Mouse (Mus musculus) layer of hippocampus, postnatal 36 days (tissue): ENCODE measurements around the gene Mrps14. TPM values are rescaled to one million over a fixed set of nuclear protein-coding genes. Genes with fewer than 3 reads are reported as not detected.

Experiments used
- DNase-seq, 2 experiments: peaks; one replicate each; pipeline ENCODE4 v3.0.0; 2022
- total RNA-seq, 2 experiments: library from RNA; stranded (reverse); gene quantifications; 2 replicates each; pipeline ENCODE4 v1.2.3; 2021

Mrps14 gene
- total RNA-seq, 2 experiments from 2014 or later, result 62.8 to 76.7 TPM

DNA sequence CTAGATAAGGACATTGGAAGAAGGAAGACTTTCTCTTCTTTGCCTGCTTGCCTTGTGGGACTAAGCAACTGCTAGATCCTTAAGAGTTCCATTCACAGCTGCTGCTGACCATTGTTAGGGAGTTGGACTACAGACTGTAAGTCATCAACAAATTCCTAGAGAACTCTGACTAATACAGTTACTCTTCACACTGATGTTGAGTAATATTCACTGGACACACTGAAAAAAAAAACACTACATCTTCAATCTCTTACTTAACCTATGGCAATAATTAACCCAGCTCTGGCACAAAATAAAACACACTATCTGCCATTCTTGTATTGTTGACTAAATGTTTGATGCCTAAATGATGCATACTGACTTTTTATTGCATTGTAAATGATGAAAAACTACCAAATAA is 32.8 kb downstream of the Mrps14 start:
- DNase-seq, result no peak

- no peak for DNase-seq
Observed at GRCm38 (mm10) chr1:160231013-160231412, 36.0 kb downstream of the Mrps14 start.

GRCm38 (mm10) chr1:160232113-160232512 is 37.1 kb downstream of the Mrps14 start:
- DNase-seq, result no peak

DNA sequence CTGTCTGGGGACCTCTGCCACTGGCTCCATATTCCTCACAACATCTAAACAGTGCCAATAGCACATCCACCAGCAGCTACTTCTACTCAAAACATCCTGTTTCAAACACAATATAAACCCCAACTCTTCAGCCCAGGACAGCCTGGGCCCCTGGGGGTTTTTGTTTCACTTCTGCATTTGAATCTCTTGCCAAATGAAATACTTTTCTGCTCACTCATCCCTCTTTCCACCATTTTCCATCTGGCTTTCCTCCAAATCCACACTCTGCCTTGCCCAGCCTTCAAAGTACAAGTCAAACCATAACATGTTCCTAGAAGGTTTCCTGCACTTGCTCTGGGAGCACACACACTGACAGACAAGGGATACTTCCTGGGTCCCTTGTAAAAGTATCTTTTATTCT is 38.9 kb downstream of the Mrps14 start:
- no peak for DNase-seq

GRCm38 (mm10) chr1:160237981-160238380 is 43.0 kb downstream of the Mrps14 start:
- no peak for DNase-seq

- DNase-seq, result no peak
Observed at GRCm38 (mm10) chr1:160238852-160239443, 43.9 kb downstream of the Mrps14 start.

GRCm38 (mm10) chr1:160240091-160240490 is 45.1 kb downstream of the Mrps14 start:
- no peak for DNase-seq

DNA sequence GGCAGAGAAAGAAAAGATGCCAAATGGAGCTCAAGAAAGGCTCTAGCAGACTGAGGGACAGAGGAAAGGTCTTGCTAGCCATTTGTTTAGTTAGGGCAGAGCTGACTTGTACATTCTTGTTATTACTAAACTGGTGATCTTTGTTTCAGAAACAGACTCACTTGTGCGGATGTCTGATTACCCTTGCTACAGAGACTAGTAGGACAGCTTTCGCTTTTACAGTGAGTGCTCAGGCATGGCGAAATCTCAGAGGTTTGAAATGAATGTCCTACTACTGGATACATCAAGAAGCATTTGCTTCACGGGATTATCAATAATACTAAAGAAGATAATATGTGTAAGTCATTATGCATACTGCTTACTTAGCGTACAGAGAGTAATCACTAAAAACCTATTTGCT is 49.7 kb downstream of the Mrps14 start:
- DNase-seq, result no peak

GRCm38 (mm10) chr1:160245954-160246353 is 50.9 kb downstream of the Mrps14 start:
- no peak for DNase-seq

- peak in 1 of 2 experiments; percentile 29 for DNase-seq
Observed at GRCm38 (mm10) chr1:160246844-160247243, 51.8 kb downstream of the Mrps14 start.

DNA sequence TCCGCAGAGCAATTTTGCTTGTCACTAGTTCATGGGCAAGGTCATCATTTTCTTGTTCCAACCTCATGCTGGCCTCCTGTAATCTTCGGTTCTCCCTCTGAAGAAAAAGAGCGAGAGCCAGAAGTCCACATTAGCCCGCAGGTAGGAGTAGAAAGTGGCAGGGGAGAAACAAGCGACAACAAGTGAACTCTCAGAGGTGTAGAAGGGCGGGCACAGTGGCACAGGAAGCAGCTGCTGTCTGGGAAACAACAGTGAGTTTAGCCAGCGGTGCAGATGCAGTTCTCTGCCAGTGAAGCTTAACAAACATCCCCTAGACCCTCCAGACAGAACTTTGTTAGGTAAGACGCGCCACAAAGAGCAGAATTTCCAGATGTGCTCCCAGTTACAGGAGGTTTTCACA is 52.5 kb downstream of the Mrps14 start:
- no peak for DNase-seq

- no peak for DNase-seq
Observed at GRCm38 (mm10) chr1:160249786-160250185, 54.8 kb downstream of the Mrps14 start.

- DNase-seq, result no peak
Observed at GRCm38 (mm10) chr1:160250782-160251181, 55.8 kb downstream of the Mrps14 start.

GRCm38 (mm10) chr1:160251388-160252007 is 56.5 kb downstream of the Mrps14 start:
- no peak for DNase-seq

Other genes starting within 250 kb of the Mrps14 start
- 1 to 10 TPM; 2.4 to 3.5 TPM for gene 4930523C07Rik, start 150.8 kb upstream of the Mrps14 start, total RNA-seq
- gene Tnn, start 41.6 kb upstream of the Mrps14 start, total RNA-seq, result under 1 TPM; 0.08 to 0.10 TPM
- gene Cacybp, start 17.7 kb downstream of the Mrps14 start, total RNA-seq, result 10 to 100 TPM; 95.8 to 98.7 TPM